ENCODE assay signal across 10 mouse cellular contexts in the genomic region with DNA sequence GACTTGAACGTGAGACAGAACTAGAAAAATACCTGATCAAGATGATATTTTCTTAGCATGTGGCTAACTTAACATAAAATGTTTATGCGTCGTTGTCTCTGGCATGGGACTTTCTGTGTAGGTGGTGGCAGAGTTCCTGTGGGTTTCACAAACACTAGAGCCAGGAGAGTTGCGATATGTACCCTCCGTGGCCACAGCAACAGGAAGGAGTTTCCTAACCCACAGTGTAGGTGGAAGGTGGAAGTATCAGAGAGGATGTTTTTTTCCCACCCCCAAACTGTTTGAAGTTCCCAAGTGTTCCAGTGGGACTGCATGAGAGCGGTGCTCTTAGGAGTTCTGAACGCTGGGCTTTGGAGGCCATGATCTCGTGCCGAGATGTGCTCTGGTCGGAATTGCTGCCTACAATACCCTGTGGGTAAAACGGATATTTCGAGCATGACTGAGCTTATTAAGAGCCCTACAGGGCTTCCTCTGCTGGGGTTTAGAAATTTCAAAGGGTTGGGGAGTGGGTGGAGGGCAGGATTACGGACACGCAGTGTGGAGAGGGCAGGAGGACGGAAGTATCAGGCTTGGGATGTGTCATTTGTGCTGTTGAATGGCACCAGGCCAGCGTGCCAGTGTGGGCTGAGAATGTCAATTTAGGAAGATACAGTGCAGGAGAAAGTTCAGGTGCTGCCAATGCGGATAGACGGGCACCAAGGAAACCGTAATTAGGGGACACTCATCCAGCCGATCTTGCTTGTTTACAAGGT.
A peak's percentile ranks its signal among the peaks of the same experiment; 100 is the strongest.
DNase-seq lines count a peak whose midpoint lies in the region; ATAC-seq lines count a peak whose summit lies in the region.
"Had no signal": no experiment of that assay in that cellular context is flagged by ENCODE, and none has a peak within 500 bp of the region (broad histone marks: within the 10 kb centered on the region; RNA-seq: fewer than 3 reads in every experiment).

No protein-coding gene starts in this region.

- H3K27ac ChIP-seq in kidney, embryonic 16.5 days (ENCODE audit: low read length), result no peak overlapping the region
- no peak overlapping the region for H3K27ac ChIP-seq in kidney, embryonic 14.5 days (ENCODE audit: low read depth, low read length)
- no peak overlapping the region for H3K27ac ChIP-seq in forebrain, embryonic 13.5 days

- H3K36me3 ChIP-seq in kidney, embryonic 16.5 days (ENCODE audit: insufficient read depth, low read length), result no peaks in the 10 kb centered on the region
- no peaks in the 10 kb centered on the region for H3K36me3 ChIP-seq in kidney, embryonic 14.5 days (ENCODE audit: control insufficient read depth, insufficient read depth, low read length)
- no peaks in the 10 kb centered on the region for H3K36me3 ChIP-seq in forebrain, embryonic 13.5 days (ENCODE audit: poor library complexity, severe bottlenecking)

- no peak for ATAC-seq in kidney, embryonic 16.5 days (ENCODE audit: low FRiP score, low TSS enrichment)
- no peak for ATAC-seq in kidney, embryonic 14.5 days (ENCODE audit: low FRiP score, low TSS enrichment)
- peak; percentile 50; the same call in 1 of the 2 replicates for ATAC-seq in forebrain, embryonic 13.5 days
- ATAC-seq in megakaryocyte-erythroid progenitor cell, adult 5-6 weeks (replicated peaks; ENCODE audit: low FRiP score, low TSS enrichment, poor library complexity, severe bottlenecking), result peak; percentile 38

- WGBS in kidney, embryonic 16.5 days, result 60% methylated on average over 20 of the region's 20 CpGs
- WGBS in kidney, embryonic 14.5 days, result 61% methylated on average over 20 of the region's 20 CpGs
- WGBS in forebrain, embryonic 13.5 days, result 27% methylated on average over 20 of the region's 20 CpGs

- no peaks in the 10 kb centered on the region for H3K9me3 ChIP-seq in kidney, embryonic 16.5 days (ENCODE audit: low read length)
- H3K9me3 ChIP-seq in kidney, embryonic 14.5 days (ENCODE audit: control insufficient read depth, low read length), result no peaks in the 10 kb centered on the region
- no peaks in the 10 kb centered on the region for H3K9me3 ChIP-seq in forebrain, embryonic 13.5 days (replicated peaks)

- no peak overlapping the region for H3K4me3 ChIP-seq in kidney, embryonic 16.5 days (ENCODE audit: low read length)
- H3K4me3 ChIP-seq in kidney, embryonic 14.5 days (ENCODE audit: low read length), result no peak overlapping the region
- H3K4me3 ChIP-seq in forebrain, embryonic 13.5 days, result no peak overlapping the region

- H3K27me3 ChIP-seq in kidney, embryonic 16.5 days (ENCODE audit: insufficient read depth, low read length), result no peaks in the 10 kb centered on the region
- no peaks in the 10 kb centered on the region for H3K27me3 ChIP-seq in kidney, embryonic 14.5 days (ENCODE audit: control insufficient read depth, insufficient read depth, low read length)
- H3K27me3 ChIP-seq in forebrain, embryonic 13.5 days, result no peaks in the 10 kb centered on the region

- peaks cover 35% of the 10 kb centered on the region for H3K4me1 ChIP-seq in kidney, embryonic 16.5 days (ENCODE audit: insufficient read depth, low read length)
- H3K4me1 ChIP-seq in kidney, embryonic 14.5 days (ENCODE audit: control insufficient read depth, insufficient read depth, low read length), result peaks cover 20% of the 10 kb centered on the region
- H3K4me1 ChIP-seq in forebrain, embryonic 13.5 days, result peaks cover 37% of the 10 kb centered on the region

- 0 out of 2 replicates have a peak overlapping the region, but pooled peaks have one; percentile 1 for H3K9ac ChIP-seq in kidney, embryonic 16.5 days (replicated peaks; ENCODE audit: low read length)
- H3K9ac ChIP-seq in kidney, embryonic 14.5 days (ENCODE audit: low read depth, low read length), result no peak overlapping the region
- no peak overlapping the region; the same call in 1 of the 2 replicates for H3K9ac ChIP-seq in forebrain, embryonic 13.5 days

- DNase-seq in T-cell, adult 2 months (ENCODE audit: low spot score), result peak; percentile 41
- DNase-seq in adrenal gland, adult 18-20 months (ENCODE audit: low spot score in 2 of 2), result no peak
- no peak for DNase-seq in ovary, postnatal 36 days (ENCODE audit: low spot score)
- no peak for DNase-seq in heart, adult 9 months (ENCODE audit: low spot score in 2 of 2)
- DNase-seq: gastrocnemius, postnatal 25 days; layer of hippocampus, adult 9-11 months had no signal

- no peak overlapping the region for H3K4me2 ChIP-seq in kidney, embryonic 16.5 days (replicated peaks; ENCODE audit: low read depth, low read length)
- no peak overlapping the region for H3K4me2 ChIP-seq in kidney, embryonic 14.5 days (replicated peaks; ENCODE audit: low read depth, low read length)
- peak overlapping the region; percentile 36 for H3K4me2 ChIP-seq in forebrain, embryonic 13.5 days

Comparison
In these comparisons a context has a peak if more than half of its experiments do, and no peak if none do; other contexts are left out.
1. ATAC-seq: peak in forebrain, embryonic 13.5 days (single experiment) and megakaryocyte-erythroid progenitor cell, adult 5-6 weeks (single experiment); none in kidney, embryonic 16.5 days (single experiment) and kidney, embryonic 14.5 days (single experiment).